Mouse (Mus musculus): ENCODE data around the gene Eed.

Eed gene

DNA sequence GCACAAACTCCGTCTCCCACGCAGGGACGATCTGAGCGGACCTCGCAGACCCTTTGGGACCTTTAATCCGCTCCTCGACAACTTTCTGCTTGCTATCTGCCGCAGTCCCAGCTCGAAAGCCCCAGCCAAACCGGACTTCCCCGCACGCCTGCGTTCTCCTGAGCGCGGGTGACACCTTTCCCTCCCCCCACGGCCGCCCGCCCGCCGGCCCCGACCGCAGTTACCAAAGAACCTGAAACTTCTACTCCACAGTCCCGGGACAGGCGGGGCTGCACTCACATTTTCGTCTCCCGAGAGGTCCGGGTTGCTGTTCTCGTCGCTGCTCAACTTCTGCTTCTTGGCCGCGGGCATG, 674 bp downstream of the Eed start:
- DNase-seq = no peak

DNA sequence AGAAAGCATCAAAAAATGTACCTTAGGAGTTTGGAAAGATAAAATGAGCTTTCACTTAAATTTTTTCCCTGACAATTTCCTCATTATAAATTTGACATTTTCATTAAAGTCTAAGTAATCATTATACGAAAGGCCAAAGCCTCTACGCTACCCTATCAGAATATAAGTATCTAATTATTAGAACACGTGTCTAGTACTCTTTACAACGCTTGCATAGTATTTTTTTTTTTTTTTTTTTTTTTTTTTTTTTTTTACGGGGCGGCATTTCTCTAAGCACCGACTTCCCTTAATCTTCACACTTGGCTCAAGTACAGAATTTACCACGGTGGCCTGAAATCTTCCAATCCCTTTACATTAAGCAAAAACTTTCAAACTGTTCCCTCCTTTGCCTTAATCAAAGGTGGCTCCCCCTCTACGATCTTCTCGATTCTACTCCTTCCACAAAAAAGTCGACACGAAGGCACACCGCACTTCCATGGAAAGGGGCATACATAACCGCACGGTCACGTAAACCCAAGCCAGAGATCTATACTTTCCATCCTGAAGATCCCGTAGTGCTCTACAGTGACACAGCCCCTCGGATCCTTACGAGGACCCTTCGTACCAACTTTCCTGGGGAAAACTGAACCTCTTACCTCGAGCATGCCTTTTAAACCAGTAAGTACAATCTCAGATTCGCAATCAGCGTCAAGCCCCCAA, 1.2 kb downstream of the Eed start:
- no peak for DNase-seq

GRCm38 (mm10) chr7:89976796-89977195, 4.0 kb downstream of the Eed start:
- no peak for DNase-seq

- DNase-seq = no peak
Measured at GRCm38 (mm10) chr7:89975571-89975970, 5.2 kb downstream of the Eed start.

DNA sequence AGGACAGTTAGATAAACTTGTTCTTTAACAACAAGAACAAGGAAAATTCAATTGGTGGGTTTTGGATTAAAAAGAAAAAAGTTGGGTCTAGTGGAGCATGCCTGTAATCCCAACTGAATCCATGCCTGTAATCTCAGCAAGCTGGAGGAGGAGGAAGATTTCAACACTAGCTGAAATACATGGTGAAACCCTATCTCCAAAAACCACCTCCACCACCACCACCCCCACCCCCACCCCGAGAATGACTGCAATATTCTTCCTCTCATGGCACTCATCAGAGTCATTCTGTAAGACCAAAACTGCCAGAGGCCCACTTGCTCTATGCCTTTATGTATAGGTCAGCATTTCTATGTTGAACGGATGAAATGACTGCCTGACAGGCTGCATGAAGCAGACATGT, 13.5 kb downstream of the Eed start:
- DNase-seq = no peak

DNA sequence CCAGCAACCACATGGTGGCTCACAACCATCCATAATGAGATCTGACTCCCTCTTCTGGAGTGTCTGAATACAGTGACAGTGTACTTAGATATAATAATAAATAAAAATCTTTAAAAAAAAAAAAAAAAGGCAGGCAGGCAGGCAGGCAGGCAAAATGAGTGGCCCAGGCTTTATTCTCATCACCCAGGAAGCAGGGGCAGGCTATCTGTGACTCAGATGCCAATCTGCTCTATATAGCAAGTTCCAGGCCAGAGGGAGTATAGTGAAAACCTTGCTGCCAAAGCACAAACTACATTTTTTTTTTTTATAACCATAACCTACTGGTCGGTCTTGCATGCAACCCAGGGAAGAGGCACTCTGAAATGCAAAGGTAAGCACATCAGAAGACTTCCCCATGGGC, 14.0 kb downstream of the Eed start:
- DNase-seq = no peak

- no peak for DNase-seq
Measured at GRCm38 (mm10) chr7:89963135-89963534, 17.6 kb downstream of the Eed start.

- no peak for DNase-seq
Measured at GRCm38 (mm10) chr7:89957300-89957699, 23.5 kb downstream of the Eed start.

GRCm38 (mm10) chr7:89954261-89954660, 26.5 kb downstream of the Eed start:
- no peak for DNase-seq

- no peak for DNase-seq
Measured at GRCm38 (mm10) chr7:89949403-89949802, 31.4 kb downstream of the Eed start.

GRCm38 (mm10) chr7:89948026-89948425, 32.8 kb downstream of the Eed start:
- no peak for DNase-seq

GRCm38 (mm10) chr7:89940571-89941463, 40.0 kb downstream of the Eed start, which contains the start of gene Hikeshi:
Hikeshi (minus strand) TSS chr7:89941204.
- DNase-seq = peak; percentile 96

- DNase-seq = no peak
Measured at GRCm38 (mm10) chr7:89939497-89940353, 41.1 kb downstream of the Eed start.

GRCm38 (mm10) chr7:89923441-89924180, 57.2 kb downstream of the Eed start:
- DNase-seq = no peak

GRCm38 (mm10) chr7:89917776-89918175, 63.0 kb downstream of the Eed start:
- DNase-seq = no peak

DNA sequence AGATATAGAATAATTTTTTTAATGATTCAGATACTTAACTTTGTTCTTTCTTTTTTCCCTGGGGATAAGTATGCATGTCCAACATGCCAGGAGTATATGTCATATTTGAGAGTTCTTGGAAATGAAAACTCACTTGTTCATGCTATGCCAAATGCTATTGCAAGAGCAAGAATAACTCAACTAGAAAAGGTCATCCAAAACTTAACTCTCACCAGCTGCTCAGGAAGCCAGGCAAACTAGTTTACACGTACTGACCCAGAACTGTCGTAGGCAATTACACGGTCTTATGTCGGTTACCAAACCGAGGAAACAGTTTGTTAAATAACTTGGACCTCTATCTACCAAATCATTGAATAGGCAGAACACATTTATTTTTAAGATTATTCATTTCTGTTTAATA, 64.1 kb downstream of the Eed start:
- no peak for DNase-seq

- DNase-seq = no peak
Measured at GRCm38 (mm10) chr7:89913432-89914158, 67.2 kb downstream of the Eed start.

GRCm38 (mm10) chr7:89912356-89912755, 68.4 kb downstream of the Eed start:
- DNase-seq = no peak

- no peak for DNase-seq
Measured at GRCm38 (mm10) chr7:89909711-89910110, 71.1 kb downstream of the Eed start.

GRCm38 (mm10) chr7:89908899-89909621, 71.7 kb downstream of the Eed start:
- DNase-seq = no peak

GRCm38 (mm10) chr7:89908421-89908820, 72.4 kb downstream of the Eed start:
- DNase-seq = no peak

All from kidney, postnatal 10 days (tissue).